Mouse (Mus musculus) intestine, embryonic 16.5 days (tissue): ENCODE measurements around the gene Mrpl42. TPM values are rescaled to one million over a fixed set of nuclear protein-coding genes. Genes with fewer than 3 reads are reported as not detected.

Experiments
- ATAC-seq: fragments of 200-750 bp; cut with Nextera tagmentation; 2 replicates; pipeline ENCODE4 v1.8.0; 2017; ENCODE audit warnings: moderate TSS enrichment, moderate library complexity
- H3K27ac ChIP-seq: fragments of 300-500 bp; sonication (generic); 2 replicates; pipeline ENCODE4 v1.5.1; 2014; ENCODE audit warnings: mild to moderate bottlenecking, low read length
- H3K27me3 ChIP-seq: fragments of 300-500 bp; sonication (generic); replicated peaks from 2 replicates; pipeline ENCODE4 v1.6.1; 2014; ENCODE audit warnings: low read length, control low read depth, mixed read lengths; ENCODE audit not compliant: control insufficient read depth, insufficient read depth
- H3K36me3 ChIP-seq: fragments of 300-500 bp; sonication (generic); 2 replicates; pipeline ENCODE4 v1.6.1; 2014; ENCODE audit warnings: low read length, control low read depth; ENCODE audit not compliant: control insufficient read depth, insufficient read depth
- H3K4me1 ChIP-seq: fragments of 300-500 bp; sonication (generic); 2 replicates; pipeline ENCODE4 v1.6.1; 2014; ENCODE audit warnings: low read length, control low read depth, mixed read lengths; ENCODE audit not compliant: control insufficient read depth, insufficient read depth
- H3K4me2 ChIP-seq: fragments of 300-500 bp; sonication (generic); 2 replicates; pipeline ENCODE4 v1.6.1; 2014; ENCODE audit warnings: low read depth, low read length, control low read depth
- H3K4me3 ChIP-seq: fragments of 300-500 bp; sonication (generic); 2 replicates; pipeline ENCODE4 v1.5.1; 2014; ENCODE audit warnings: mild to moderate bottlenecking, low read length
- H3K9ac ChIP-seq: fragments of 300-500 bp; sonication (generic); 2 replicates; pipeline ENCODE4 v1.6.1; 2014; ENCODE audit warnings: low read depth, low read length
- H3K9me3 ChIP-seq: fragments of 300-500 bp; sonication (generic); 2 replicates; pipeline ENCODE4 v1.6.1; 2016; ENCODE audit warnings: low read length, control low read depth; ENCODE audit not compliant: control insufficient read depth
- WGBS: fragments of 180-500 bp; shearing (Covaris S2); extraction: QIAGEN DNeasy Blood & Tissue Kit; methylation state at CpG from one replicate; pipeline ENCODE4 v1.1.7; 2014; 5-methylcytosine and 5-hydroxymethylcytosine counted together
- polyA plus RNA-seq: library from polyadenylated mRNA; unstranded; fragments of >200 nt; fragmentation: Nextera tagmentation; extraction: Ambion mirVana; gene quantifications from 2 replicates; pipeline ENCODE4 v1.2.1, GENCODE M21; 2015

The Mrpl42 gene
- polyA plus RNA-seq, 1 experiment from 2014 or later = 385 TPM

DNA sequence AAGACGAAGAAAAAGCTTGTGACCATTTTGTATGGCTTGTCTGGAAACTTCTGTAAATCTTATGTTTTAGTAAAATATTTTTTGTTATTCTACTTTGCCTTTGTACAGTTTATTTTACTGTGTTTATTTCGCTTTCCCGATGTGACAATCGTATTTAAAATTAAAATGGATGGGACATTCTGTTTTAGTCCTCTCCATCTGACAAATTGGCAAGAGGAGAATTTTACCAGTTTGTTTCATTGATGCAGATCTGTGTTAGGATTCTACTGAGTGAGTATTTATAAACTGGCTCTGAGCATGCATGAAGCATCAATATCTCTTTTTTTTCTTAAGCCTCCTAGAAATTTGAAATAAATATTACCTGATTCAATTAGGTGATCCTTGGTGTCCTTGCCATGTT, 41.2 kb upstream of the Mrpl42 start:
- WGBS = 85% methylated on average over 4 of the region's 4 CpGs
- no peak overlapping the region for H3K27ac ChIP-seq
- no peak for ATAC-seq
- no peak overlapping the region for H3K4me3 ChIP-seq
- H3K4me2 ChIP-seq = no peak overlapping the region
- no peaks in the 10 kb centered on the region for H3K9me3 ChIP-seq
- H3K36me3 ChIP-seq = peaks cover 7% of the 10 kb centered on the region
- no peaks in the 10 kb centered on the region for H3K27me3 ChIP-seq
- H3K4me1 ChIP-seq = peaks cover 3% of the 10 kb centered on the region
- no peak overlapping the region for H3K9ac ChIP-seq

DNA sequence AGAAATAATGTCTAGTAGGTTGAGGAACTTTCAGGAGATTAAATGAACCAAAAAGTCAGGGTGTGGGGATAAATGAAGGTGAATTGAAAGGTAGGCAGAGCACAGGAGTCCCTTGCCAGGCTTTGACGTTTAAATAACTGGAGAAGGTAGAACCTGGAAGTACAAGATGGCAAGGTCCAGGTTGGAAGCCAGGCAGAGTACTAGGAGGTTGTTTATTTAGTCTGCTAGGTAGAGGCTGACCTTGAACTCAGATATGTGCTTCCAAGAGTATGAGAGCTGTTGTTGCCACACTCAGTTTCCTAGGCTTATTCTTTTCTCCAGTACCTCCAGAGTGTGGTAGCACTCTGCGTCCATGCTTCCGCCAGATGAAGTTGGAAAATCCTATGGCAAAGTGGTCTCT, 38.1 kb upstream of the Mrpl42 start:
- 0 out of 2 replicates have a peak, but pooled peaks cover 3% of the 10 kb centered on the region for H3K36me3 ChIP-seq
- WGBS = 88% methylated on average over 3 of the region's 3 CpGs
- no peak overlapping the region for H3K9ac ChIP-seq
- H3K4me1 ChIP-seq = peaks cover 3% of the 10 kb centered on the region
- no peak overlapping the region for H3K4me3 ChIP-seq
- H3K27me3 ChIP-seq = no peaks in the 10 kb centered on the region
- no peaks in the 10 kb centered on the region for H3K9me3 ChIP-seq
- no peak overlapping the region for H3K27ac ChIP-seq
- no peak for ATAC-seq
- no peak overlapping the region for H3K4me2 ChIP-seq

DNA sequence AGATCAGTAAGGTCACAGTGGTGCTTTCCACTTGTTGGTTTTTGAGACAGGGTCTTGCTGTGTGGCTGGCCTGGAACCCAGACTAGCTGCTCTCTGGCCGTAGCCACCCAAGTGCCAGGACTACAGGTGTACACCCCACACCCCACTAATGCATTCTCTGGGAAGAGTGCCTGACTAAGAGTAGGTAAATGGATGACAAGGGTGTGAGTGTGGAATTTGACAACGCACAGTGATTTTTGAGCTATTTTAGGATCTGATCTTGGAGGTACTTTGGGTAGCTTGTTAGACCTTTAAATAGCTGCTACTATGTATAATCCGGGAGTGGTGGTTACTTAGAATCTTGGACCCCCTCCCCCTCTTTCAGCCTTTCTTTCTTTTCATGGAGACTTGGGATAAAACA, 37.5 kb upstream of the Mrpl42 start:
- ATAC-seq = no peak
- 89% methylated on average over 3 of the region's 3 CpGs for WGBS
- H3K9ac ChIP-seq = no peak overlapping the region
- H3K4me2 ChIP-seq = no peak overlapping the region
- no peak overlapping the region for H3K27ac ChIP-seq
- H3K4me1 ChIP-seq = peaks cover 3% of the 10 kb centered on the region
- no peaks in the 10 kb centered on the region for H3K27me3 ChIP-seq
- no peak overlapping the region for H3K4me3 ChIP-seq
- 0 out of 2 replicates have a peak, but pooled peaks cover under 1% of the 10 kb centered on the region for H3K36me3 ChIP-seq
- H3K9me3 ChIP-seq = no peaks in the 10 kb centered on the region

DNA sequence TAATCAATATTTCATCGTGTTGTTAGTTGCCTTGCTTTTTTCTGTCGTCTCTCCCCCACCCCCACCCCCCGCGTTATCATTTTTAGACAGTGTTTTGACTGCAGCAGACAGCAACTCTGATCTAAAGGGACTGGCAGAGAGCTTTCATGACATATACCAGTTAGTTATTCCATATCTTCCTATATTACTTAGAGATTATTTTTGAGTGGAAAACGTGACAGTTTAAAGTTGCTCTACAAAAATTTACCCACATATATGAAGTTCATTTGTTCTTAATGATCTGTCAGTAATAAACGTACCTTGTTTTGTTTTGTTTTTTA, 34.4 kb upstream of the Mrpl42 start:
- no peak for ATAC-seq
- H3K4me3 ChIP-seq = no peak overlapping the region
- H3K27ac ChIP-seq = no peak overlapping the region
- H3K27me3 ChIP-seq = no peaks in the 10 kb centered on the region
- no peak overlapping the region for H3K9ac ChIP-seq
- H3K4me1 ChIP-seq = peaks cover 8% of the 10 kb centered on the region
- WGBS = 78% methylated on average over 6 of the region's 6 CpGs
- H3K4me2 ChIP-seq = no peak overlapping the region
- no peaks in the 10 kb centered on the region for H3K9me3 ChIP-seq
- no peaks in the 10 kb centered on the region for H3K36me3 ChIP-seq

DNA sequence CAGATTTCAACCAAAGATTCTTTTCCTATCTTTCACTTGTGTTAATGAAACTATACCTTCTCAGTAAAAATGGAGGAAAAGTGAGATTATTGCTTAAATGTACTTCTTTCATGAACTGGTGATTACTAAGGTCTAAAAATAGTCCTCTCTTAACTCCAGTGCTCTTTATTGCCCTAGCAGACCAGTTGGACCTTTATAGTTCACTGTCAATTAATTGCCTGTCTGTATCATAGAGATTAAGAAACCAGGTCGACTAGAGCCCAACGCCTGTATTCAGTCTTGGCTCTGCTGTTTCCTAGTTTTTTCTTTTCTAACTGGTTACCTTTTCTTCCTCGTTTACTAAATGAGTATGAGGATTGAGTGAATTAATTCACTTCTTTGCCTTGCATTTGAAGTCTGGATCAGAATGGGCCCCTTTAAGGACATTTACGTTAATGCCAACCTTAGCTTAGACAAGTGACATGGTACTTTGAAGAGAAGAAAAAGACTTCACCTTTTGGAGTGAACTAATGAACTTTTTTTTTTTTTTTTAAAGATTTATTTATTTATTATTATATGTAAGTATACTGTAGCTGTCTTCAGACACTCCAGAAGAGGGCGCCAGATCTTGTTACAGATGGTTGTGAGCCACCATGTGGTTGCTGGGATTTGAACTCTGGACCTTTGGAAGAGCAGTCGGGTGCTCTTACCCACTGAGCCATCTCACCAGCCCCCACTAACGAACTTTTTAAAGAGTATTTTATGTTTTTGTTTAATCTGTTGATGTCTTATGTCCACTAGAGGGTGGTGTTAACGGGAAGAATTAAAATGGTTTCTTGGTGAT, 33.9 kb upstream of the Mrpl42 start:
- no peaks in the 10 kb centered on the region for H3K9me3 ChIP-seq
- ATAC-seq = peak; percentile 70
- H3K36me3 ChIP-seq = no peaks in the 10 kb centered on the region
- no peak overlapping the region for H3K27ac ChIP-seq
- H3K4me3 ChIP-seq = no peak overlapping the region
- no peak overlapping the region for H3K4me2 ChIP-seq
- H3K4me1 ChIP-seq = peaks cover 8% of the 10 kb centered on the region
- H3K9ac ChIP-seq = no peak overlapping the region
- H3K27me3 ChIP-seq = no peaks in the 10 kb centered on the region
- WGBS = 86% methylated on average over 7 of the region's 8 CpGs

DNA sequence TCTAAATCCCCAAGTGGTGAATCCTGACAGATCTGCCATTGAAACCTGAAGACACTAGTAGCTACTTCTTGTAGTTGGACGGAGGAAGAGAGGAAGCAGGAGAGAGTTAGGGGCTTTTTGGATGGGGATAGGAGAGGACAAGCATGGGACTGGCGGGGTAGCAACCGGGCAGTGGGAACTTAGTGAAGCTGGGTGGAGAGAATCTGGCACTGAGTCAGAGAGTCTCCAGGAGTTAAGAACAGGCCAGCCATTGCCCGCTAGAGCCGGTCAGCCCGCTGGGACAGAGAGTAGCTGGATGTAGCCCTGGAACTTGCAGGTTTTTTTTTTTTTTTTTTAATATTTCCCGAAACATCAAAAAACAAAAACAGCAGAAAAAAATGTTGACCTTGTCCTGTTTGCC, 31.6 kb upstream of the Mrpl42 start:
- Histone ChIP-seq H3K27ac (no peak overlapping the region), H3K9me3 (no peaks in the 10 kb centered on the region), H3K36me3 (no peaks in the 10 kb centered on the region), H3K4me3 (no peak overlapping the region), H3K4me1 (peaks cover 6% of the 10 kb centered on the region; the same call in 1 of the 2 replicates), H3K4me2 (no peak overlapping the region), H3K9ac (no peak overlapping the region), H3K27me3 (no peaks in the 10 kb centered on the region)
- 87% methylated on average over 7 of the region's 7 CpGs for WGBS
- ATAC-seq = no peak

DNA sequence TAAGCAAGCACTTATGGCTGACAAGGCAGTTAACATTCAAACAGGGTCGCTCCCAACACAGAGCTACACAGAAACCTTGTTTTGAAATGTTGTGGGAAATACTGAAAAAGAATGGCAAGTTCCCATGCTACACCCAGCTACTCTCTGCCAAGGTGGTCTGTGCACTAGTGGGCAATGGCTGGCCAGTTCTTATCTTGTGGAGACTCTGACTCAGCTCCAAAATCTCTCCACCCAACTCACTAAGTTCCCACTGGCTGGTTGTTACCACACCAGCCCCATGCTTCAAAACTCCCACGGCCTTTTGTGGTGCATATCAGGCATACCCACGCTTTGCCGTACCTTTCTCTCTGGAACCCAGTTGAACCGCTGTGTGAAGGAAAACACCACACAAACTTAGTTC, 31.2 kb upstream of the Mrpl42 start:
- H3K4me3 ChIP-seq = no peak overlapping the region
- H3K4me2 ChIP-seq = no peak overlapping the region
- no peaks in the 10 kb centered on the region for H3K36me3 ChIP-seq
- H3K27ac ChIP-seq = no peak overlapping the region
- H3K27me3 ChIP-seq = no peaks in the 10 kb centered on the region
- WGBS = 92% methylated on average over 5 of the region's 5 CpGs
- no peak for ATAC-seq
- H3K9me3 ChIP-seq = no peaks in the 10 kb centered on the region
- peaks cover 10% of the 10 kb centered on the region; the same call in 1 of the 2 replicates for H3K4me1 ChIP-seq
- no peak overlapping the region for H3K9ac ChIP-seq

DNA sequence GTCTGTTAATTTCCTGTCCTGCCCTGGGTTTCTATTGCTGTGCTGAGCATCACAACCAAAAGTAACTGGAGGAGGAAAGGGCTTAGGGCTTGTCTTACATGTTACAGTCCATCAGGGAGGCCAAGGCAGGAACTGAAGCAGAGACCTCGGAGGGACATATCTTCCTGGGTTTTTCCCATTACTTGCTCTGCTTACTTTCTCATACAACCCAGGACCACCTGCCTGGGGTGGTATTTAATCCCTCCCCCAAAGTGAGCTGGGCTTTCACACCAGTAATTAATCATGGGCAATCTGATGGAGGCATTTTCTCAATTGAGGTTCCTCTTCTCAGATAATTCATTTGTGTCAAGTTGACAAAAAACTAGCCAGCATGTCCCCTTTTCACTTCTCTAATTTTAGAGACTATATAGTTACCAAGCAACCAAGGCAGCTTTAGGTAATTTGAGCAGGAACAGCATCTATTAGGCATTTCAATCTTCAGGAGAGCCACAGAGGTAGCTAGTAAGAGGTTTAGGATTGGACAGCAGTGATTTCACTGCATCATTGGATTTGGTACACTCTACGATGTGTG, 28.9 kb upstream of the Mrpl42 start:
- Histone ChIP-seq H3K27ac (no peak overlapping the region), H3K36me3 (no peaks in the 10 kb centered on the region), H3K4me1 (peaks cover 14% of the 10 kb centered on the region; the same call in 1 of the 2 replicates), H3K4me2 (no peak overlapping the region), H3K4me3 (no peak overlapping the region), H3K27me3 (no peaks in the 10 kb centered on the region), H3K9me3 (no peaks in the 10 kb centered on the region), H3K9ac (no peak overlapping the region)
- no peak for ATAC-seq
- 70% methylated on average over 2 of the region's 2 CpGs for WGBS

DNA sequence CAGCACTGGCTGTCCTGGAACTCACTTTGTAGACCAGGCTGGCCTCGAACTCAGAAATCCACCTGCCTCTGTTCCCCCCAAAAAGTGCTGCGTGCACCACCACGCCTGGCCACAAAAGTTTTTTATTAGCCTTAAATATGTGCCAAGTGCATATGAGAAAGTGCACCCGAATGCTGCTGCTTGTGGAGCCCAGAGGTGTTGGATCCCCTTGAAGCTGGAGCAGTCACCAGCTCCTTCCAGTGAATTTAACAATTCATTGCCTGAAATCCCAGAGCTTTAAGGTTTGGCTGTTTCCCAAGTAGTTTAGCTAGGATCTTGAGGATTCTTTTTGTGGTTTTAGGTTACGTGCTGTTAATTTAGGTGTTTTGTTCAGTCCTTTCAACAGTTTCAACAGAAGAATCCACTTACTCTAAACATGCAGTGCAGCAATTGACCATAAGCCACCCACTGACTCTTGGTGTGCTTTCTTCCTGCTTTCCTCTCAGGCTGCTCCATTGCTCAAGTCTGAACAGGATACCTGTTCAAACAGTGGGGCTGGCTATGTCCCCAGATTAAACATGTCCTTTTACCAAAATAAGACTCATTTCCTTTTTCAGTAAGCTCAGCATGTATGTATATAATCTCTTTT, 24.9 kb upstream of the Mrpl42 start:
- ATAC-seq = no peak

More for the DNA sequence above, 24.9 kb upstream of the Mrpl42 start:
- H3K27me3 ChIP-seq = no peaks in the 10 kb centered on the region
- no peak overlapping the region for H3K9ac ChIP-seq
- no peaks in the 10 kb centered on the region for H3K36me3 ChIP-seq
- H3K9me3 ChIP-seq = no peaks in the 10 kb centered on the region
- H3K4me2 ChIP-seq = no peak overlapping the region
- H3K27ac ChIP-seq = no peak overlapping the region; the same call in 1 of the 2 replicates
- WGBS = 70% methylated on average over 5 of the region's 5 CpGs
- H3K4me3 ChIP-seq = no peak overlapping the region
- H3K4me1 ChIP-seq = peaks cover 9% of the 10 kb centered on the region; the same call in 1 of the 2 replicates
